Mouse (Mus musculus): ENCODE measurements around the gene Slc24a5. TPM values are rescaled to one million over a fixed set of nuclear protein-coding genes. Genes with fewer than 3 reads are reported as not detected.
A peak's percentile ranks its signal among the peaks of the same experiment; 100 is the strongest.

The Slc24a5 gene
- total RNA-seq, 2 experiments from 2014 or later, result not detected

DNA sequence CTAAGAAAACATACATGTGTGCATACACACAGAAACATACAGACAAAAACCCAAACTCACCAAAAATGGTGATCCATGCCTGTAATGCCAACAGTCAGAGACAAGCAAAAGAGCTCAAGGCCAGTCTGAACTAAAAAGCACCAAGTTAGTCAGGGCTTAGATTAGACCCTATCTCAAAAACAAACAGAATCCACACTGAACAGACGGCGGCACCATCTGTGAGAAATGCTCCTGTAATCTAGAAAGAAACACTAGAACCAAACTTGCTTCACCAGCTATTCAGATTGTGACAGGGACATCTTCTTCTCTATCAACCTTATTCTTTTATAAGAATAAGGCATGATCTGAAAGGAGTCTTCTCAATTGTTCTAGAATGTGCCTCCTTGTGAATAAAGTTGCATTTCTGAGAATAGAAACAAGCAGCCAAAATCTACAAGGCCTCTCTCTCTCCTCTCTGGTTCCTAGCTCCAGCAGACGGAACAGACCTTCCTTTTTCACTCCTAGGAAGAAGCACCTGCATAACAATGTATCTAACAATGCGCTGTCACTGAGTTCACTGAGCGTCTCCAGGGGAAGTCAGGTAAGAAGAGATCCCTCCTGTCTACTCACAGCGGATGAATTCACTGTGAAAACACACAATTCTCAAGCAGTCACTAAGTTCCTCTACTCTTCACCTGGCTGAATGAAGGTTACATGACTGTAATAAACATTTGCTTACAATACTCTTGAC lies 51.6 kb downstream of the Slc24a5 start:
- no peak for DNase-seq

DNA sequence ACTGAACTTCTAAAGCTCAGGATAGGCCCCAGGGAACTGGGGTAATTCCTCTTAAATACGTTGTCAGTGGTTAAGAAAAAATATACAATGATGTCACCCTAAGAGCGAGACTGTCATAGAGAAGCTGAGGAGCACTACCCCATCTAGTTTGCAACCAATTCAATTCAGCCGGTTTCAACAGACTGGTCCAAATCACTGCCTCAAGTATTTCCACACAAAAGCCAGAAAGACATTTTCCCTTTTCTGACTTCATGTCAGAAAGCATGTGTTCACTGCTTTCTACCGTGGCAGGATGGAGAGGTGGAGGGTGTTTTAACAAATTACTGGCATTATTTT lies 54.3 kb downstream of the Slc24a5 start:
- no peak for DNase-seq

DNA sequence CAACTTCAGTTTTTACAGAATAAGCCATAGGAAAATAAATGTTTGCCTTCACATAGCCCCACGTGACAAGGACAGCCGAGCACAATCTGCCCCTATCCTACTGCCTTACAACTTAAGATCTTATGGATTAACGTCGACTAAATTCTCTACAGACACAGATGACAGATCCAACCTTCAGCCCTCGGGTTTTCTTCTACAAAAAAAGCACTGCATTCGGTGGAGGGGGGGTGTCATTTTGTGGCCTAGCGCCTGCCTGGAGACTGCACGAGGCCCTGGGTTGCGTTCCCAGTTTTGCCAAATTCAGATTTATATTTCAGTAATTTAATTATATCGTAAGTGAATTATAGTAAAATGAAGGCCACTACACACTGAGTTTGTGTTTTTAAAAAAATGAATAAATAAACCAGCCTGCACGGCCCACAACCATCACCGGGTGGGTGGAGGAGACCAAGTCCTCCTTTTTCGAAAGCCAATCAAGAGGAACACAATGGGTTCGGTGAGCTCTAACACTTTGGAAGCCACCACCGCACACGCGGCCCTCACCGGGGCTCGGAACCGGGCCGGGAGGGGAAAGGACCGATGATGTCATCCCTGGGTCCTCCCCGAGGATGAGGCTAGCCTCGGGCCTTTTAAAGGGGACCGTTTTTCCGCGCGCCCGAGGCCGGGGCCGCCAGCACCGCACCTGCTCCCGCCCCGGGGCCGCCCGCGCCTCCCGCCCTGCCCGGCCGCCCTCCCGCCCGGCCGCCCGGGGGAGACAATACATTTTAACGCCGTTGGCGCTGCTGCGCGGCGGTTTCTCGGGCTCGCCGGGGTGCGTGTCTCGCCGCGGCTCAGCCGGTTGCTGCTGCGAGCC lies 54.9 kb downstream of the Slc24a5 start:
- peak; percentile 61 to 76 for DNase-seq

DNA sequence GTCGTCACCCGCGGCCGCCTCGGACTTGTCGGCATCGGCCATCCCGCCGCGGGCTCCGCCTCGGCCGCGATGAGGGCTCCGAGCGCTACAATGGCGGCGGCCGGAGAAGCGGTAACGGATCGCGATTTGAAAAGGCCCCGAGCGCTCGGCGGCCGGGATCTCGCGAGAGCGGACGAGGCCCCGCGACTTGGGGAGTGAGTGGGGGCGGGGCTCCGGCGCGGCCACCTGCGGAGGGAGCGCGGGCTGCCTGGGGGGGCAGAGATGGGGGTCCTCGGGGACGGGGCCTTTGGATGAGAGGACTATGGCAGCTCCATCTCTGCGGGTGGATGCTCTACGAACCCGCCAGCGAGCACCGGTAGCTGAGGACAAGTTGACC lies 55.5 kb downstream of the Slc24a5 start, which contains the start of gene Myef2:
TSS of gene Myef2 (minus strand) at position 185 of the 376 bp plus-strand sequence.
- DNase-seq, result peak; percentile 83 to 92

DNA sequence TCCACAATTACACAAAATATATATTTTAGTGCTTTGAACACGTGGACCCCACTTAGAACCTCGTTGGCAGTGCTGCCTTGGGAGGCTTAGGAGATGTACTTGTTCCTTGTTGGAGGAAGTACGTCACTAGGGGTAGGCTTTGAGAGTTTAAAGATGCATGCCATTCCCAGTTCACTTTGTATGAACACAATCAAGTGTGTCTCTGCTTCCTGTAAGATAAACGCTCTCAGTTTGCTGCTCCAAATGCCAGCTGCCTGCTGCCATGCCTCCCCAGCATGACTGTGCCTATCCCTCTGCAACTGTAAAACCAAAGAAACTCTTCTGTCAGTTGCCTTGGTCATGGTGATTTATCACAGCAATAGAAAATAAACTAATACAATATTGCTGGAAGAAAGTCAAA lies 57.9 kb downstream of the Slc24a5 start:
- no peak for DNase-seq

DNA sequence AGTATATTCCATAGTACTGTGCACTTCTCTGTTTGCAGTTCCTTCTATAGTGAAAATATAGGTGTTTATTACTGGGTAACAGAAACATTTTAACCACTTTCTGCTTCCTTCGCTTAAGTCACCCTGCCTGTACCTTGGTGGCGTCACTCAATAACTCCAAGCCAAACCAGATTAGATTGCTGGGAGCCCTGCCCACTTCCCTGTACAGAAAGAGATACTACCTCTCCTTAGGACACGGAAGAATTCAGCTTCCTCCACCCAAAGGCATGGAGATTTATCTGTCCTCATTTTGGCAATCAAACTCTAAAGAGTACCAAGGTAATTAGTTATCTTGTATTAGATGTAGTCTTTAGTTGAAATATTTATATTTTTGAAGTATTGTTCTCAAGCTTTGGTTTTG lies 58.9 kb downstream of the Slc24a5 start:
- DNase-seq, result no peak

DNA sequence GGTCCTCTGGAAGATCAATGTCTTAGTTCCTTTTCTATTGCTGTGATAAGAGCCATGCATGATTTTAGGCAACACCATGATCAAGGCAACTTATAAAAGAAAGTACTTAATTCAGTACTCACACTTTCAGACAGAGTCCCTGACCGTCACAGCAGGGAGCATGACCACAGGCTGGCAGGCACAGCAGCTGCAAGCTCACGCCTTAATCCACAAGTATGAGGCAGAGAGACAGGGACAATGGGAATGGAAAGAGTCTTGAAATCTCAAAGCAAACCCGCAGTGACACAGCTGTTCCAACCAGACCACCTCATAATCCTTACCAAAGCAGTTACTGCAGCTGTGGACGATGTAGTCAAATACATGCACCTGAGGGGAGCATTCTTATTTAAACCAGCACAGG lies 66.2 kb downstream of the Slc24a5 start:
- DNase-seq, result no peak

DNA sequence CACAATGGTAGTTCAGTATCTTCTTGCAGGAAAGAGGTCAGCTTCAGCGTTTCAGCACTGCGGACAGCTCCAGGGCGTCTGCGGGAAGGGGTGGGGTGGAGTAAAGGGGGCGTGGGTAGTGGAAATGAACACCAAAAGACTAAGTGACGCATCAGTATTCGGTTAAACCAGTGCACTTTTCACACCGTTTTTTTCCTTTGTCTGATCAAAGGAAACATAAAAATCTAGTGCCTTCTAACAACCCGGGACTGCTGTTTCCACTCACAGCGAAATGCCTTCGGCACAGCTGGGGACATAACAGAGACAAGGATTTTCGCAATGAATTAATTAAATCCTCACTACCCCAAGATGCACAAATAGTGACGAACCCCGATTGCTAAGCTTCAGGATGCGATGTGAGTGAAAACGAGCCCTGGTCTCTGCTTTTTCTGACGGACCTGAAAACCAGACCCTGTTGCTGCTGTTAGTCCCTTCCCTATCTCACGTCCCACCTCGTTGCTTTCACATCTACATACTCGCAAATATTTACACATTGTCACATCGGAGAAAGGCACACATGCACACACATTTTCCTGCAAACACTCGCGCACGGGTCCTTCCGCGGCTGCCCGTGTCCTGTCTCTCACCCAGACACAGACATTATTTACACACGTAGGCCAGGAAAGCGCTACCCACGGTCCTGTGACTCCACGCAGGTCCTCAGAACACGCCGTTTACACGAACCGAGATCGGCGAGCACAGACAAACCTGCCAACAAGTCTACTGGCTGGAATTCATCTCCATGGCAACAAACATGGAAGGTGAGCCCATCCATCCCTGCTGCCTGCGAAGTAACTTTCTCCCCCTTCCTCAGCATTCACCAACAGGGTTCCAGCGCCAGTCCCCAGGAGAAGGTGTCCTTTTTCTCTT lies 68.2 kb downstream of the Slc24a5 start, which contains the start of gene Ctxn2:
TSS of gene Ctxn2 (plus strand) at position 790 of the 909 bp plus-strand sequence.
- peak; percentile 88 to 91 for DNase-seq

DNA sequence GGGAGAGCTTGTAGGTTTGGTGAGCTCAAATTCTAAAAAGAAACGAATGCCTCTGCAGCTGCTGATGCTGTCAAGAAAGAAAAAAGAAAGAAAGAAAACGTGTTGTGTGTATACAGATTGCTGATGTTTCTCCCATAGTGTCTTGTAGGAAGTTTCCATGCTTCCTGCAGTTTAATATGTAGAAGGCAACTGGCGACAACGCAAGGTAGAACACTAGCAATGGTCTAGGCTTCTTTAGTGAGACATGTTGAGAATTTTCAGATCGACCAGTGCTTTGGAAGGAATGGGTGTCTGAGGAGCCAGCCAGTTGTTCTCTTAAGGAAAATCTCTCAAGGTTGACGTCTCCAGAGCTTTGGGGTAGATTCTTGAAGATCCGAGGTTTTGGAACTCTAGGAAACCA lies 68.9 kb downstream of the Slc24a5 start:
- no peak for DNase-seq

Other genes with a start within 250 kb of the Slc24a5 start
- 10 to 100 TPM; 22.6 to 35.1 TPM for gene Myef2, start 55.5 kb downstream of the Slc24a5 start, total RNA-seq (2021)
- not detected for gene Ctxn2, start 68.6 kb downstream of the Slc24a5 start, total RNA-seq (2021)
- not detected for gene Slc12a1, start 84.4 kb downstream of the Slc24a5 start, total RNA-seq (2021)
- 10 to 100 TPM; 18.8 to 31.6 TPM for gene Dut, start 179.1 kb downstream of the Slc24a5 start, total RNA-seq (2021)